Mouse (Mus musculus) liver, adult 2 months (tissue): ENCODE results near the gene Hyal2. TPM values are rescaled to one million over a fixed set of nuclear protein-coding genes. Genes with fewer than 3 reads are reported as not detected.
A peak's percentile ranks its signal among the peaks of the same experiment; 100 is the strongest.

ENCODE experiments used
- DNase-seq: peaks from one replicate; pipeline ENCODE4 v3.0.0-alpha.2; 2011; ENCODE audit warnings: low read depth, low spot score; ENCODE audit errors: extremely low read depth
- H3K27ac ChIP-seq: fragments of 200-500 bp; replicated peaks from 2 replicates; pipeline ENCODE4 v1.5.1; 2012; ENCODE audit warnings: low read depth, mild to moderate bottlenecking, control low read depth, inconsistent platforms, low read length; ENCODE audit not compliant: insufficient read depth
- H3K27me3 ChIP-seq: fragments of 200-500 bp; 2 replicates; pipeline ENCODE4 v1.6.1; 2012; ENCODE audit warnings: mild to moderate bottlenecking, moderate library complexity, low read length, inconsistent platforms; ENCODE audit not compliant: control insufficient read depth, insufficient read depth
- H3K36me3 ChIP-seq: fragments of 200-500 bp; 2 replicates; pipeline ENCODE4 v1.6.1; 2012; ENCODE audit warnings: low read length, inconsistent platforms; ENCODE audit not compliant: control insufficient read depth, insufficient read depth
- H3K4me1 ChIP-seq: fragments of 200-500 bp; 2 replicates; pipeline ENCODE4 v1.6.1; 2011; ENCODE audit warnings: low read length; ENCODE audit not compliant: control insufficient read depth, insufficient read depth
- H3K4me3 ChIP-seq: fragments of 200-500 bp; 2 replicates; pipeline ENCODE4 v1.5.1; 2011; ENCODE audit warnings: low read depth, mild to moderate bottlenecking, control low read depth, low read length, moderate library complexity; ENCODE audit not compliant: insufficient read depth
- H3K79me2 ChIP-seq: fragments of 200-500 bp; 2 replicates; pipeline ENCODE4 v1.6.1; 2012; ENCODE audit warnings: inconsistent platforms, mild to moderate bottlenecking, low read length, moderate library complexity; ENCODE audit not compliant: control insufficient read depth, insufficient read depth
- H3K9ac ChIP-seq: fragments of 200-500 bp; 2 replicates; pipeline ENCODE4 v1.6.1; 2012; ENCODE audit warnings: low read depth, mild to moderate bottlenecking, control low read depth, inconsistent platforms, low read length
- CTCF ChIP-seq: fragments of 200-500 bp; IDR thresholded peaks from 2 replicates; pipeline ENCODE4 v1.5.1; 2011; ENCODE audit warnings: low read depth, low read length, control low read depth
- POLR2A ChIP-seq: fragments of 200-500 bp; IDR thresholded peaks from 2 replicates; pipeline ENCODE4 v1.6.1; 2011; ENCODE audit warnings: low read length, control low read depth; ENCODE audit not compliant: insufficient read depth; ENCODE audit errors: extremely low read depth
- WGBS: fragments of 180-500 bp; shearing (Covaris S2); methylation state at CpG from one replicate; pipeline ENCODE4 v1.1.7; 2018; 5-methylcytosine and 5-hydroxymethylcytosine counted together
- polyA plus RNA-seq: library from polyadenylated mRNA; depleted of rRNA; stranded (reverse); fragments of >200 nt; gene quantifications from 2 replicates; pipeline ENCODE4 v1.2.3, GENCODE M21; 2012
- total RNA-seq: library from RNA; depleted of rRNA; stranded (reverse); fragments of >200 nt; gene quantifications from 2 replicates; pipeline ENCODE4 v1.2.3, GENCODE M21; 2014

Gene Hyal2
- total and polyA plus RNA-seq, 2 experiments: 38.4 to 64.1 TPM

GRCm38 (mm10) chr9:107590773-107591060 is 23.0 kb downstream of the Hyal2 start:
- Histone ChIP-seq H3K79me2 (no peaks in the 10 kb centered on the region), H3K27me3 (no peaks in the 10 kb centered on the region), H3K9ac (0 out of 2 replicates have a peak overlapping the region, but pooled peaks have one; percentile 4), H3K36me3 (peaks cover 4% of the 10 kb centered on the region; the same call in 1 of the 2 replicates), H3K4me3 (no peak overlapping the region), H3K4me1 (peaks cover 33% of the 10 kb centered on the region), H3K27ac (peak overlapping the region; percentile 65)
- 36% methylated on average over 6 of the region's 6 CpGs for WGBS
- DNase-seq: peak; percentile 96
- TF ChIP-seq CTCF (no peak), POLR2A (no peak)

- Histone ChIP-seq H3K36me3 (peaks cover 4% of the 10 kb centered on the region; the same call in 1 of the 2 replicates), H3K9ac (no peak overlapping the region), H3K4me3 (no peak overlapping the region), H3K4me1 (peaks cover 36% of the 10 kb centered on the region), H3K79me2 (no peaks in the 10 kb centered on the region), H3K27ac (peak overlapping the region; percentile 61), H3K27me3 (no peaks in the 10 kb centered on the region)
- peak; percentile 84 for DNase-seq
- TF ChIP-seq CTCF (no peak), POLR2A (no peak)
- 56% methylated on average over 11 of the region's 11 CpGs for WGBS
These were observed 25.6 kb downstream of the Hyal2 start for GRCm38 (mm10) chr9:107593101-107593976.

GRCm38 (mm10) chr9:107594281-107595062 is 26.7 kb downstream of the Hyal2 start:
- Histone ChIP-seq H3K9ac (no peak overlapping the region), H3K4me3 (no peak overlapping the region), H3K27ac (no peak overlapping the region), H3K79me2 (no peaks in the 10 kb centered on the region), H3K27me3 (no peaks in the 10 kb centered on the region), H3K4me1 (peaks cover 30% of the 10 kb centered on the region), H3K36me3 (peaks cover 4% of the 10 kb centered on the region; the same call in 1 of the 2 replicates)
- DNase-seq: no peak
- no peak for TF ChIP-seq POLR2A
- TF ChIP-seq CTCF: no peak
- 83% methylated on average over 8 of the region's 8 CpGs for WGBS

- Histone ChIP-seq H3K79me2 (no peaks in the 10 kb centered on the region), H3K27ac (no peak overlapping the region), H3K9ac (no peak overlapping the region), H3K4me3 (no peak overlapping the region), H3K27me3 (no peaks in the 10 kb centered on the region), H3K36me3 (peaks cover 2% of the 10 kb centered on the region; the same call in 1 of the 2 replicates), H3K4me1 (peaks cover 20% of the 10 kb centered on the region)
- no peak for TF ChIP-seq CTCF
- TF ChIP-seq POLR2A: no peak
- 89% methylated on average over 11 of the region's 11 CpGs for WGBS
- DNase-seq: no peak
These were observed 29.1 kb downstream of the Hyal2 start for GRCm38 (mm10) chr9:107596619-107597569.

GRCm38 (mm10) chr9:107598385-107598784 is 30.6 kb downstream of the Hyal2 start:
- DNase-seq: peak; percentile 79
- peaks cover 16% of the 10 kb centered on the region for H3K4me1 ChIP-seq
- TF ChIP-seq POLR2A (no peak), CTCF (no peak)
- H3K27me3 ChIP-seq: no peaks in the 10 kb centered on the region
- no peaks in the 10 kb centered on the region; the same call in 1 of the 2 replicates for H3K36me3 ChIP-seq
- H3K27ac ChIP-seq: peak overlapping the region; percentile 47
- peak overlapping the region; percentile 8; the same call in 1 of the 2 replicates for H3K4me3 ChIP-seq
- H3K9ac ChIP-seq: peak overlapping the region; percentile 18
- H3K79me2 ChIP-seq: no peaks in the 10 kb centered on the region
- 38% methylated on average over 5 of the region's 5 CpGs for WGBS
